Mouse (Mus musculus) cerebellum, adult 18-20 months (tissue): ENCODE data around the gene Wdr95.

Source experiments
- DNase-seq, 2 experiments: peaks; one replicate each; pipeline ENCODE4 v3.0.0; 2021

Wdr95 gene

DNA sequence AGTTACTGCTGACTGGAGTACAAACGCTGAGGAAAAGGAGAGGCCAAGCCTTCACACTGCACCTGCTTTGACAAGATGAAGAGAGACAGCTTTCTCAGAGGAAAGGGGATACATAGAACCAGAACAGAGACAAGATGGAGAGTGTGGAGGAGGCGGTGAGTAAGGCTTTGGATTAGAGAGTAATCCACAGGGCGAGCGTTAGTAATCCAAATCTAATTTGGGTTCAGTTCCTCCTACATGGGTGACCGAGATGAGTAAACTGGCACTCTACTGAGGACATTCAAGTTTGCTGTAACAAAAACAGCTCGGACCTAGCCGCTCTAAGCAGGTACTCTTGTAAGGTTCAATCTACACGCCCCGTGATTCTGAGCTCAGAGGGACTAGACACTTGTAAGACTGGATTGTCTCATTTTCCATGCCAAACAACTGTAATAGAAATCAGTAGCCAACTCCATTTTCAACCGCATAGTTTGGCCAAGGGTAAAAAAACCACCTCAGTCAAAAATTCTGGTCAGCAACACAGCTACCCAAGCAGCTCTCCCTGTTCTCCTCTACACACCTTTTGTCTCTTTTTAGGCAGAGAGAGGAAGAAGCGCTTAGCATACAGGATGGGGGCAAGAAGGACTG lies 106.0 kb downstream of the Wdr95 start:
- no peak for DNase-seq

DNA sequence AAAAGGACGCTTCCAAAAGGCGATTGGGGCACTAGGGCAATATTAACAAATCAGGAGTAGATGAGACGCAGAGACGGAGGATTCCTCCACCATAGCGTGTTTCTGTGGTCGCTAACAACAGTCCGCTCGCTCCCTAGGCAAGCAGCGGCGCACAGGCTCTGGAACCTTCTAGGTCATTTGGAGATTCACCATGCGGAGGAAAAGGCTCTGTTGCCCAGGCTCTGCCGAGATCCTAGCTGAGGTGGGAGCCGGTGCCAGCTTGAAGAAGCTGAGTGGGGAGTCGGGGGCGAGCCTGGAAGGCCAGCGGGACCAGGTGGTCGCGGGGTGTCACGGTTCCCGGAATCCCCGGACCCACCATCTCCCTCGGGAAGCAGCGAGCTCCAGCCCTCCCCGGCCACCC lies 107.1 kb downstream of the Wdr95 start:
- DNase-seq = no peak

DNA sequence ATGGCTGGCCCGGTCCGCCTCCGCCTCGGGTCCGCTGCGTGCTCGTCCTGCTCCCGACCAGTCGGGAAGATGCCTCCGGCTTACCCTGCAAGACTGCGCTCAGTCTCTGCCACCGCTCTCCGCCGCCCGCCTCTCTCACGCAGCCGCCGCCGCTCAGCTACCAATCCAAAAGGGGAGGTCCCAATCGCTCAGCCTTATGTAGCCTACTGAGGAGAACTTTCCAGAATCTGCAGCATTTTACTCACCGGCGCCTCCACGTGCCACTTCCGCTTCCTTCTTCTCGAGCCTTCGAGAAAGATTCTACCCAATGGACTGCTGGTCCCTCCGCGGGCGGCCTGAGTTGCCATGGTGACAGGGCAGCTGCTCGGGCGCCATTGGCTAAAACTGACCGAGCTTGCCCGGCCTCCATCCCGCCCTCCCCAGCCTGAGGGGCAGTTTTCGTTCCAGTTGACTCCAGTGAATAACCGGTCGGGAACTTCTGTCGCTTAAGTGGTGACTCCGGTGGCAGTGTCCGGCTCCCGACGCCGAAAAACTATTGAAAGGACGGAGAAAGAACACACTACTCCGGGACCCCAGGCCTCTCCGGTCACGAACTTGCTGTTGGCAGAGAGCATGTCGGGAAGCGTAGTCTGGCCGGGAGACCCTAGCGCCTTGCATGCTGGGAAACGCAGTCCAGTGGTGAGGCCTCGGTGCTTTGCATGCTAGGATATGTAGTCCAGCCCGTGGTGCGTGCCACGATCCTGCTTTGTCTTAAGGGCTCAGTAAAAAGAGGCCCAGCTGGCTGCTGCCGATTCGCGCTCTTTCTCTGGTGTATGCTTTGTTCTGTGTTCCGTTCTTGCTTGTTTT lies 107.8 kb downstream of the Wdr95 start, which contains the start of gene Hsph1:
TSS of gene Hsph1 (minus strand) at position 302 of the 846 bp plus-strand sequence.
- peak; percentile 99 to 100 for DNase-seq

DNA sequence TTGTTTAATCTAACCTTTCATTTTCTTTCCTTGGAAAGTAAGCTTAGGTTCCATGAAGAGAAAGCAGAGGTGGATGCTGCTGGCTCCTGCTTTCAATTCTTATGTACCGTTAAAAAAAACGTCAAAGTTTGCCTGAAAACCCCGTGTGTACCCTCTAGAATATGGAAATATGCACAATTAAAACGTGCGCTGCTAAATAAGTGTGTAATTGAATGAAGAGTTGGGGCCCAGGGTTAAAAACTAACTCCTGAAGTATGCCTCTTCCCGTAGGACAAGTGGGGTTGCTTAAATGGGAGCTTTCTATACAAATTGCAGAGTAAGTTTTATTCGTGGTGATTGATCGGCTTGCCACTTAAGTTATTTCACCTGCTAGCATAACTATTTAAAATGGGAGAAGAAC lies 108.8 kb downstream of the Wdr95 start:
- DNase-seq = no peak

DNA sequence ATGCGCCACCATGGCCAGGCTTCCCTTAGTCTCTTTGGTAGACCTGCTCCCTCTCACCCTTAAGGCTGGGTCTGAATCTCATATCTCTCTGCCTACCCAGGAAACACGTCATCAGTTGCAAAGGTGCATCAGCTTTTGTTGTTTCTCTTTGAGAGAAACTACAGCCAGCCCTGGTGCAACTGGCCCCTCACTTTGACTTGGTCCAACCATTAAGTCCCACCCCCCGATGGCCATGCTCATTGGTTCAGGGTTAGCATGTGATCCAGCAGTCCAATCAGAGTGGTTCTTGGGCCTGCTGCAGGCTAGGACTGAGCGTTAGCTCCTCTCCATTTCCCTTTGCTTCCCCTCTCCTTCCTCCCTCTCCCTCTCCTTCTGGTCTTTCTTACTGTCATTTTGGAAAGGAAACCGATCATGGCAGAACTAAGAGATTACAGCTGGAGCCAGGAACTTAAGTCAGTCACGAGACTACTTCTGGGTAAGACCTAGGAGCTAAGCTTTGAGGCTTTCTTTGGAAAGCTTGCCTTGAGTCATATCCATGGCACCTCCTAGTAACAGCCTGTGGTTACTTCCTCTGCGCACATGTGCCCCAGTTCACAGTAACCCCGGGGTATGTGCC lies 112.9 kb downstream of the Wdr95 start:
- no peak for DNase-seq

DNA sequence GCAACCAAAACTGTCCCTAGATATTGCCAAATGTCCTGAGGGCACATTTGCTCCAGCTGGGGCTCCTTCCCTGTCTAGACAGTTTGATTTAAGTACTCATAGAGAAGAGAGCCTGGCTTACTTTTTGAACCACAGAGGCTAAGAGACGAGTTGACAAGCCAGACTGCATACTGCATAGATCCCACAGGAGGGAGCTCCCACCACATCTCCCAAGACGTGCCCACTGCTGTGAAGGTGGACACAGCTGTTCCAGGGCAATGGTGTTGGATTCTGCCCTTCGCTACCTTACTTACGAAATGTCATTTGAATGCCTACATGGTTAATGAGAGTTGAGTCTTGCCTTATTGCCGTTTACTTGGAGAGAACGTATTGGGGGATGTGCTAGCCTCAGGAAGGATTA lies 113.9 kb downstream of the Wdr95 start:
- no peak for DNase-seq

DNA sequence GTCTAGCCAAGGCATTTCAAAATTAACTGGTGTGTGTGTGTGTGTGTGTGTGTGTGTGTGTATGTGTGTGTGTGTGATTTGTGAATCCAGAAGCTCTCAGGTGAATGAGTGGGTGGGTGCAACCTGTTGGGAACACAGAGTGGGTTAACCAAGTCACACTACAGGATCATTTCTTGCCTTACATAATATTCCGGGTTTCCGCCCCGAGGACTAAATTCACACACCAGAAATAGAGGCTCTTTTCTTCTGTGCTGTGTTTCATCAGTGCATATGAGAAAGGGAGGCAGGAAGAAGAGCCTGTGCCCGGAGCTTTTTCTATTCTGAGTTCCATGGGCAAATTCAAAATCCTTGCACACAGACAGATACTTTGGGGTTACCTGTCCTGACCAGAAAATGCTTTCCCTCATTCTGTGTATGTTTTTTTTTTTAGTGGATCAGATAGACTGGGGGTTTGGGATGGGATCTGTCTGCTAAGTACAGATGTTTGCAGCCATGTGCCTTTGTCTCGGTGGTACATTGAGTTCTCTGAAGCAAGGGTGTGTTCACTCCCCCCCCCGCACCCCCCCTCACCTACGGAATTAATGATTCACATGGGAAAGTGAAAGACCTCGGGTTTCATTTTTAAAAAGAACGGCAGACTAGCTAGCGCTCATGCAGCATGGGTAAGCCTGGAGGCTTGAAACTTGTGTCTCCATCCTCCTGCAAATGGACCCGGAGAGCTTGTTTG lies 114.5 kb downstream of the Wdr95 start:
- DNase-seq = no peak

DNA sequence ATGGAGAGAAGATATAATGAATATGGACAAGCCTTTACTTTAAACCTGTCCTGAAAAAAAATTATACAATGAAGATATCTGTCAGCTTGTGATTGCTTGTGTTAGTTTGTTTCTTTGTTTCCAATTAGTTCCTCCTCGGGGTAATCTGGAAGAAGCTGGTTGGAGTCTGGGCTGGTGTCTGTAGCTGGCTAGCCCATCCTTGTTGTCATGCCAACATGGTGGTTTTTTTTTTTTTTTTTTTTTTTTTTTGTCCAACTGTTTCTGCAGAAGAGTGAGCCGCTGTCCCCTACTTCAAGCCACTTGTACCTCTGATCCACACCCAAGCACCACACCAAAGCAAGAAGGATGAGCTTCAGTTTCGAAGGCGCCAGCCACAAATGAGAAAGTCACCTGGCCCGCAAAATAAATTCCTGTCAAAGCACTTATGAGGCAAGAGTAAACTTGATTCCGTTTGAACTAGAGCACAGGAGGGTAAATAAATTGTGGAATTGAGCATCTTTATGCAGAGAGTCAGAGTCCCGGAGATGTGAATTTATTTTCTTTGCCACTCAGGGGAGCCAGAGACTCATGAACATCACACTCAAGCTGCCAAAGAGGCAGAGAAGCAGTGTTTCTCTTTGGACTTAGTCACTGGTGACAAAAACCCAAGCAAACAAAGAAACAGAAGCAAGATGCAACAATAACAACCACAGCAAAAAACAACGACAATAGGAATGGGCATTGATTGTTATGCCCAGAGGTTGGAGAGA lies 119.1 kb downstream of the Wdr95 start:
- no peak for DNase-seq

DNA sequence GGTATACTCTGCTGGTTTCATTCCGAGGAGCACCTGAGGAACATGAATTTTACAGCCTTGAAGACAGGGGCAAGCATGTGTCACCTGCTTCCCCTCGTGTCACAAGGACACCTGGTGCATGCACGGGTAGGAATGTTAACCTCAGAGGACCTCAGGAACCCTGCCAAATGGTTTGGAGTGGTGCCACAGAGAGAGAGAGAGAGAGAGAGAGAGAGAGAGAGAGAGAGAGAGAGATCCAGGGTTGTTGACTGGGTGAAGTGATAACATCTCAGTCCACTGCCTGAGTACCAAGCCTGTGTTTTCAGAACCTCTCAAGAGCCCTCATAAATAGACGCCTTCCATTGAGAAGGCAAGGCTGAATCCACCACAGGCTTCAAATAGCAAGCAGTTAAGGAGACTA lies 119.7 kb downstream of the Wdr95 start:
- DNase-seq = no peak

DNA sequence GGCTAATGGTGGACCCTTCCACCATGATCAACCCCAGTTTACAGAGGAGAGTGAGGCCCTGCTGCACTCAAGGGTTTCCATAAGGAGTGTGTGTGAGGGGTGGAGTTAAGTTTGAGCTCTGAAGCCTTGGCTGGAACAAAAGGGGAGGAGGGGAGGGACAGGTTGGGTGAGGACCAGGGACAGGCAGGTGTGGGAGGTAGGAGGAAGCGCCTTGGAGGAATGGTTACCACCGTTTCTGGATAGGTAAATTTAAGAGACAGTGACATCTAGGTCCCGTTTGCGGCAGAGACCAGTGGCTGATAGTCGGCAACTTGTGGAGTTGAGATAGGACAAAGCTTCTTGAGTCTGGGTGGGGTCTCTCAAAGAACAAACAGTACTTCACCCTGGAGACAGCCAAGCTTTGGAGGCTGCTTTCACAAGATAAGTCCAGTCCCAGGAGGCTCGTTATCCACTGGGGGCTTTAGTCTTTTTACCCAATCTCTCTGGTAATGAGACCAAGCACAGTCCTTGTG lies 120.5 kb downstream of the Wdr95 start:
- DNase-seq = no peak

DNA sequence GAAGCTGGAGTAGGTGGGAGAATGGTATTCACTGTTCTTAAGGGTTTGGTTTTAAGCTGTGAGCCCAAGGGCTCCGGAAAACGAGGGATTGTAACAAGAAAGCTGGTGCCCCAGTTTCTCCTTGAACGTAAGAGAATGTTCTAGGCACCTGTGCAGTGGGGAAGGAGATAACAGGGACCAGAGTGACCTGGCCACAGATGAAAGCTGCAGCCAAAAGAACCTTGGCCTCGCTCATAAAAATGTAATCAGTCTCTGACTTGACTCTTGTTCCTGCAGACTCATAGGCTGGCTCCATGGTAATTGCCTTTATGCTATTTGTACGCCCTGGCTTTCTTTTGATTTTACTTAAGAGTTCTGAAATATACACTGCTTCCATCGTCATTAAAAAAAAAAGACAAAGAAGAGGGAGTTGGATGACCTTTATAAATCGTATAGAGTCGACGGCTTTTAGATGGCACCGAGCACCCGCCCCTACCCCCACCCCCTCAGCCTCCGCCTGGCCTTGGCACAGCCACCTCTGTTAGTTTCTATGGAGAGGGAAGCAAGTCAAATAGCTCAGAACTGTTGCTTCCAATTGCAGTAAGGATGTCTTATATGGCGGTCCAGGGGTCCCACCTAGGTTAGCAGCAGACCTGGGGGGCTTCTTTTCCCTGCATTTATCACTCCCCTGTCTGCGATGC lies 121.2 kb downstream of the Wdr95 start:
- DNase-seq = no peak

DNA sequence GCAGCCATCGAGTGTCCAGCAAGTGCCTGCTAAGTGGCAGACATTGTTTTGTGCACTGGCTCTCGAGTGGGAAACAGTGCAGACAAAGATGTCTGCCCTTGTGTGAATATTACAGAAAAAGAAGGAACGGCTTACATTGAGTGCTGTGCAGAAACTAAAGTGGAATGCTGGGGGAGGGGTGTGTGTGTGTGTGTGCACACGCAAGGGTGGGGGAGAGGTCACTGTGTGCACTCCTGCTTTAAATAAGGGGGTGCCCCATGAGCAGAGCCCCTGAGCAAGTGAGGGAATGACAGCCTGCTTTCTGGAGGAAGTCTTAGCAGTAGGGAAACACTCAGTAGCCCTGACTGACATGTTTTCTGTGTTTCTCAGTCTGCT lies 121.7 kb downstream of the Wdr95 start:
- DNase-seq = no peak

DNA sequence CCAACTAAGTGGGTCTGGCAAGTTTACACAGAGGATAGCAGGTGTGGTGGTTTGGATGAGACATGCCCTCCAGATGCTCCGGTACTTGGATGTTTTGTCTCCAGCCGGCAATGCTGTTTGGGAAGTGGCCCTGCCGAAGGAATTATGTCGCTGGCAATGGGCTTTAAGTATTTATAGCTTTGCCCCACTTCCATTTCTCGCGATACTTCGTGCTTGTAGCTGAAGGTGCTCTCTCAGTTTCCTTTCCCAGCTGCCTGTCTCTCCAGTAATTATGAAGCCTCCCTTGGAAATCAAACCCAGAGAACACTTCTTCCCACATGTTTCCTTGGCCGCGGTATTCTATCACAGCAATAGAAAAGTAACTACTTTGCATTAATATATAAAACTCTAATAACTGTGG lies 127.2 kb downstream of the Wdr95 start:
- no peak for DNase-seq

DNA sequence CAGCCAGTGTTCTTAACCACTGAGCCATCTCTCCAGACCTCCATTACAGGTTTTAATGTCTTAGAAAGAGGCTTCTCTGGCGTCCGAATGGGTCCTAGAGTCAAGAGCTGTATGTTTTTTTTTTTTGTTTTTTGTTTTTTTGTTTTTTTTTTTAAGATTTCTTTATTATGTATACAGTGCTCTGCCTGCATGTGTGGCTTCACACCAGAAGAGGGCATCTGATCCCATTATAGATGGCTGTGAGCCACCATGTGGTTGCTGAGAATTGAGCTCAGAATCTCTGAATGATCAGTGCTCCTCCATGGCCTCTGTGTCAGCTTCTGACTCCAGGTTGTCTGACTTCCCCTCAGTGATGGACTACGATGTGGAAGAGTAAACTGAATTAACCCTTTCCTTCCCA lies 129.5 kb downstream of the Wdr95 start:
- DNase-seq = no peak

DNA sequence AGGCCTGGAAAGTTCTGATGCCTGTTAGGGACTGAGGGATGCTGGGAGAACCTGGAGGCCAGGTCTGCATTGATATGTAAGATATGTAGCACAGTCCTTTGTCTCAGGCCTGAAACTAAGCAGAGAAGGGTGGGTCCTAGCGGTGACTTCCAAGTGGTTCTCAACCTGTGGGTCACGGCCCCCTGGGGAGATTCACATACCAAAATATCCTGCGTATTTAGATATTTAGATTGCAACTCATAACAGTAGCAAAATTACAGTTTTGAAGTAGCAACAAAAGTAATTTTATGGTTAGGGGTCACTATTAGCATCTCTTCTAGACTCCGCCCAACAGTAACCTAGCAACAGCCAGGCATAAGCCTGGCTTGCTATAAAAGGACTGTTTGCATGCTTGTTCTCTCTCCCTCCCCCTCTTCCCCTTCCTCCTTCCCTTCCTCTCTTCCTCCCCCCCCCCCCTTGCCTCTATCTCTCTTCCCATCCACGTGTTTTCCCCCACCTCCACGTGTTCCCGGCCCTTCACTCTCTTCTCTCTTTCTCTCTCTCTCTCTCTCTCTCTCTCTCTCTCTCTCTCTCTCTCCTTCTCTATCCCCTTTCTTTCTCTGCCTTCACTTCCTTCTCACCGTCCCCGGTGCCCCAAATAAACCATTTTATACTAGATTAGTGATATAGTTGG lies 130.4 kb downstream of the Wdr95 start:
- DNase-seq = no peak

DNA sequence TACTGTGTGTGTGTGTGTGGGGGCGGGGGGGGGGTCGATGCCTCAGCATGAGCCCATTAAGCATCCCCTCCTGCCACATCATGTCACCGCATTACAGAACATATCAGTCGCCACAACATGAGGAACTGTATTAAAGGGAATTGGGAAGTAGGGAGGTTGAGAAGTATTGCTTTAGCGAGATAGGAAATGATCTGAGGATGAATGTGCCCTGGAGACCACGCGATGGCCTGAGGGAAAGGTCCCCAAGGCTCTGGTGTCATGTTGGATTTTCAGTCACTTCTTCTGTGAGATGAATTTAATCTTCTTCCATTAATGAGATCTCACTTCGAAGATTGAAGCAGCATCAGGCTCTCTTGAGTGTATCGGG lies 130.9 kb downstream of the Wdr95 start:
- DNase-seq = no peak

DNA sequence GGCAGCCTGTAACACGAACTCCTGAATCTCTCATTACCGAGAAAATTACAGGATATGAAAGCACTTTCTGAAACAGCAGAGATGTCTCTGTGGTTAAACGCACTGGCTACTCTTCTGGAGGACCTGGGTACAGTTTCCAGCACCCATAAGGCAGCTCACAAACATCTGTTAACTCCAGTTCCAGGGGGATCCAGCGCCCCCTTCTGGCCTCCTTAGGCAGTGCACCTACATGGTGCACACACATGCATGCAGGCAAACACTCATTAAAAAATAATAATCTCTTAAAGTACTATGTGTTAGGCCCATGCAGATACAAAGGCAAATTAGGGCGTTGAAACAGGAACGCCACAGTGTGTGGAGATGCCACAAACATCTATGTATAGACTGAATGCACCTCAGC lies 132.9 kb downstream of the Wdr95 start:
- no peak for DNase-seq
